Mouse (Mus musculus) kidney, embryonic 14.5 days (tissue): ENCODE results near the gene Mmp25. TPM values are rescaled to one million over a fixed set of nuclear protein-coding genes. Genes with fewer than 3 reads are reported as not detected.

Source experiments
- polyA plus RNA-seq: library from polyadenylated mRNA; unstranded; fragments of >200 nt; fragmentation: Nextera tagmentation; extraction: Ambion mirVana; gene quantifications from 2 replicates; pipeline ENCODE4 v1.2.1, GENCODE M21; 2014

Mmp25 gene
- polyA plus RNA-seq, 1 experiment from 2014 or later = 1.3 TPM

Other genes with a start within 250 kb of the Mmp25 start
- gene Vmn2r117, start 165.6 kb downstream of the Mmp25 start, polyA plus RNA-seq = not detected in 2 replicates
- gene Zfp213, start 81.0 kb downstream of the Mmp25 start, polyA plus RNA-seq = 19.5 and 24.9 TPM in 2 replicates
- gene Zfp13, start 45.8 kb downstream of the Mmp25 start, polyA plus RNA-seq = 15.3 and 19.1 TPM in 2 replicates
- 0.29 and 0.45 TPM in 2 replicates for gene Zscan10, start 44.4 kb downstream of the Mmp25 start, polyA plus RNA-seq
- 0.76 and 1.2 TPM in 2 replicates for gene Bicdl2, start 15.2 kb upstream of the Mmp25 start, polyA plus RNA-seq
- gene Hcfc1r1, start 28.3 kb upstream of the Mmp25 start, polyA plus RNA-seq = 61.9 and 83.8 TPM in 2 replicates
- 53.0 and 62.9 TPM in 2 replicates for gene Thoc6, start 28.6 kb upstream of the Mmp25 start, polyA plus RNA-seq
- 14.5 and 16.4 TPM in 2 replicates for gene Tnfrsf12a, start 32.2 kb upstream of the Mmp25 start, polyA plus RNA-seq
- gene Cldn6, start 34.0 kb upstream of the Mmp25 start, polyA plus RNA-seq = 153 and 181 TPM in 2 replicates
- gene Cldn9, start 38.7 kb upstream of the Mmp25 start, polyA plus RNA-seq = 63.7 and 65.5 TPM in 2 replicates
- 0.15 and 0.16 TPM in 2 replicates for gene 1520401A03Rik, start 77.5 kb upstream of the Mmp25 start, polyA plus RNA-seq
- 41.6 and 56.4 TPM in 2 replicates for gene Pkmyt1, start 81.1 kb upstream of the Mmp25 start, polyA plus RNA-seq
- 14.7 and 17.6 TPM in 2 replicates for gene Paqr4, start 95.6 kb upstream of the Mmp25 start, polyA plus RNA-seq
- 2.1 and 2.9 TPM in 2 replicates for gene Kremen2, start 100.6 kb upstream of the Mmp25 start, polyA plus RNA-seq
- gene Flywch1, start 126.3 kb upstream of the Mmp25 start, polyA plus RNA-seq = 73.0 and 91.7 TPM in 2 replicates
- 40.7 and 43.7 TPM in 2 replicates for gene Flywch2, start 140.8 kb upstream of the Mmp25 start, polyA plus RNA-seq
- 560 and 567 TPM in 2 replicates for gene Srrm2, start 145.3 kb upstream of the Mmp25 start, polyA plus RNA-seq
- gene Elob, start 183.9 kb upstream of the Mmp25 start, polyA plus RNA-seq = 982 and 1,429 TPM in 2 replicates
- gene Prss33, start 190.8 kb upstream of the Mmp25 start, polyA plus RNA-seq = 0.26 and 0.41 TPM in 2 replicates
- gene Prss32, start 198.6 kb upstream of the Mmp25 start, polyA plus RNA-seq = 0.14 TPM in 1 of 2 replicates, not detected in the other
- 3.1 and 3.9 TPM in 2 replicates for gene Prss41, start 198.9 kb upstream of the Mmp25 start, polyA plus RNA-seq
- not detected in 2 replicates for gene Prss21, start 222.8 kb upstream of the Mmp25 start, polyA plus RNA-seq
- not detected in 2 replicates for gene Dcpp1, start 235.6 kb upstream of the Mmp25 start, polyA plus RNA-seq
- gene Dcpp2, start 235.6 kb upstream of the Mmp25 start, polyA plus RNA-seq = not detected in 2 replicates